ENCODE assay signal across 31 mouse cellular contexts in the genomic region with DNA sequence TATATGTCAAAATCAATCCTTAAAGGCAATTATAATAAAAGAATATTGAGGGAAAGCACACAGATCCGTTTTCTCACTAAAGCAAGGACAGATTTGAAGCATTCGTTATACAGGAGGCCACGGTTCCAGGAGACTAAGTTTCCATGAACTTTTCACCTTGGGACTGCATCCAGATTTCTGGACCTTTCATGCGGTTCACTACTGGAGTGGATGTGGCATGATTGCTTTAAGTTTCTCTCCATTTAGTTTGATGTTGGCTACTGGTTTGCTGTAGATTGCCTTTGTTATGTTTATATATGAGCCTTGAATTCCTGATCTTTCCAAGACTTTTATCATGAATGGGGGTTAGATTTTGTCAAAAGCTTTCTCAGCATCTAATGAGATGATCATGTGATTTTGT. TPM values are rescaled to one million over a fixed set of nuclear protein-coding genes. Genes with fewer than 3 reads are reported as not detected.
"Had no signal": no experiment of that assay in that cellular context is flagged by ENCODE, and none has a peak within 500 bp of the region (broad histone marks: within the 10 kb centered on the region; RNA-seq: fewer than 3 reads in every experiment).

No protein-coding gene starts in this region.

- H3K4me2 ChIP-seq: heart, embryonic 11.5 days; heart, embryonic 13.5 days; heart, embryonic 15.5 days; hindbrain, embryonic 13.5 days; hindbrain, embryonic 15.5 days; limb, embryonic 13.5 days; limb, embryonic 15.5 days; liver, embryonic 12.5 days had no signal

- H3K9ac ChIP-seq: heart, embryonic 13.5 days; heart, embryonic 15.5 days; hindbrain, embryonic 13.5 days; hindbrain, embryonic 15.5 days; limb, embryonic 13.5 days; limb, embryonic 15.5 days; liver, embryonic 12.5 days; liver, embryonic 14.5 days had no signal

- ATAC-seq: hindbrain, postnatal 0 days; intestine, embryonic 16.5 days; liver, embryonic 12.5 days had no signal

- DNase-seq: gastrocnemius, postnatal 14 days; gastrocnemius, postnatal 36 days; heart, adult 11 months; heart, adult 2 months; heart, postnatal 14 days; heart, postnatal 36 days; kidney, adult 11 months; kidney, postnatal 25 days; layer of hippocampus, adult 9-11 months; layer of hippocampus, postnatal 36 days; left cerebral cortex, postnatal 4 days had no signal

- H3K9me3 ChIP-seq: heart, embryonic 13.5 days; heart, embryonic 15.5 days; hindbrain, embryonic 13.5 days; hindbrain, embryonic 15.5 days; limb, embryonic 13.5 days; limb, embryonic 15.5 days; liver, embryonic 12.5 days had no signal

- H3K4me1 ChIP-seq: heart, embryonic 13.5 days; heart, embryonic 15.5 days; hindbrain, embryonic 13.5 days; hindbrain, embryonic 15.5 days; limb, embryonic 13.5 days; limb, embryonic 15.5 days; liver, embryonic 12.5 days had no signal

- H3K27ac ChIP-seq: heart, adult 2 months; heart, embryonic 13.5 days; heart, embryonic 15.5 days; hindbrain, embryonic 13.5 days; hindbrain, embryonic 15.5 days; hindbrain, postnatal 0 days; kidney, postnatal 0 days; limb, embryonic 13.5 days; limb, embryonic 15.5 days; liver, embryonic 12.5 days; liver, embryonic 14.5 days had no signal

- H3K36me3 ChIP-seq: heart, embryonic 13.5 days; heart, embryonic 15.5 days; hindbrain, embryonic 13.5 days; hindbrain, embryonic 15.5 days; limb, embryonic 13.5 days; limb, embryonic 15.5 days; liver, embryonic 12.5 days had no signal

- H3K27me3 ChIP-seq: heart, embryonic 13.5 days; heart, embryonic 15.5 days; hindbrain, embryonic 13.5 days; hindbrain, embryonic 15.5 days; limb, embryonic 13.5 days; limb, embryonic 15.5 days; liver, embryonic 12.5 days had no signal

- H3K4me3 ChIP-seq: heart, adult 2 months; heart, embryonic 13.5 days; heart, embryonic 15.5 days; hindbrain, embryonic 13.5 days; hindbrain, embryonic 15.5 days; limb, embryonic 13.5 days; limb, embryonic 15.5 days; liver, embryonic 12.5 days had no signal

RNA-seq across cellular contexts. Expression of a gene that starts 11.2 kb away (rescaled TPM):
- polyA plus RNA-seq: gonadal fat pad, adult 2 months; heart, adult 2 months; heart, embryonic 11.5 days; heart, embryonic 13.5 days; heart, embryonic 15.5 days; heart, postnatal 0 days; hindbrain, embryonic 11.5 days; hindbrain, embryonic 13.5 days; hindbrain, embryonic 15.5 days; hindbrain, postnatal 0 days; intestine, embryonic 14.5 days; intestine, embryonic 16.5 days; kidney, postnatal 0 days; large intestine, adult 2 months; limb, embryonic 11.5 days; limb, embryonic 13.5 days; limb, embryonic 15.5 days; liver, adult 2 months; liver, embryonic 12.5 days; liver, embryonic 14.5 days; liver, embryonic 16.5 days had no signal
